Mouse (Mus musculus): ENCODE data around the gene Hap1.

- TF ChIP-seq POLR2A (IDR thresholded peaks at IDR 0.05; ENCODE audit: low read depth, low read length) (no peak), CTCF (IDR thresholded peaks at IDR 0.05; ENCODE audit: borderline replicate concordance, insufficient read depth, low read length) (no peak)
Measured at GRCm38 (mm10) chr11:100369822-100370221, 13.9 kb upstream of the Hap1 start.
